Mouse (Mus musculus): ENCODE results near the gene Mrpl54. TPM values are rescaled to one million over a fixed set of nuclear protein-coding genes. Genes with fewer than 3 reads are reported as not detected.

Mrpl54 gene
- polyA plus RNA-seq, 1 experiment from 2014 or later = 130 TPM

GRCm38 (mm10) chr10:81259225-81259884 is 7.4 kb downstream of the Mrpl54 start:
- ATAC-seq = 0 out of 2 replicates have a peak, but pooled peaks have one; percentile 9
- Histone ChIP-seq H3K4me1 (ENCODE audit: control insufficient read depth, insufficient read depth, low read length) (peaks cover 16% of the 10 kb centered on the region), H3K9me3 (replicated peaks; ENCODE audit: control insufficient read depth, low read length, poor library complexity, severe bottlenecking) (0 out of 2 replicates have a peak, but pooled peaks cover 3% of the 10 kb centered on the region), H3K4me3 (ENCODE audit: low read depth, low read length) (no peak overlapping the region), H3K27ac (ENCODE audit: low read length) (no peak overlapping the region), H3K36me3 (ENCODE audit: control insufficient read depth, insufficient read depth, low read length) (0 out of 2 replicates have a peak, but pooled peaks cover 4% of the 10 kb centered on the region), H3K9ac (ENCODE audit: low read depth, low read length) (0 out of 2 replicates have a peak overlapping the region, but pooled peaks have one; percentile 2), H3K4me2 (ENCODE audit: low read length) (peak overlapping the region; percentile 21; the same call in 1 of the 2 replicates), H3K27me3 (ENCODE audit: control insufficient read depth, insufficient read depth, low read depth, low read length) (peaks cover 28% of the 10 kb centered on the region)
- WGBS = 42% methylated on average over 21 of the region's 21 CpGs

- Histone ChIP-seq H3K36me3 (ENCODE audit: control insufficient read depth, insufficient read depth, low read length) (0 out of 2 replicates have a peak, but pooled peaks cover 4% of the 10 kb centered on the region), H3K9ac (ENCODE audit: low read depth, low read length) (peak overlapping the region; percentile 77), H3K4me1 (ENCODE audit: control insufficient read depth, insufficient read depth, low read length) (peaks cover 23% of the 10 kb centered on the region), H3K27me3 (ENCODE audit: control insufficient read depth, insufficient read depth, low read depth, low read length) (peaks cover 28% of the 10 kb centered on the region), H3K9me3 (replicated peaks; ENCODE audit: control insufficient read depth, low read length, poor library complexity, severe bottlenecking) (0 out of 2 replicates have a peak, but pooled peaks cover 3% of the 10 kb centered on the region), H3K27ac (ENCODE audit: low read length) (no peak overlapping the region), H3K4me3 (ENCODE audit: low read depth, low read length) (peak overlapping the region; percentile 65), H3K4me2 (ENCODE audit: low read length) (peak overlapping the region; percentile 91)
- under 1% methylated on average over 62 of the region's 62 CpGs for WGBS
- ATAC-seq = no peak
These were observed 9.3 kb downstream of the Mrpl54 start for GRCm38 (mm10) chr10:81257158-81258039.

GRCm38 (mm10) chr10:81254886-81255285 is 11.8 kb downstream of the Mrpl54 start:
- 56% methylated on average over 1 of the region's 1 CpGs for WGBS

GRCm38 (mm10) chr10:81252424-81253419 is 14.0 kb downstream of the Mrpl54 start, which contains the start of gene Matk:
Gene Matk, plus strand, starts transcription at chr10:81252935.
- WGBS = 7% methylated on average over 43 of the region's 44 CpGs
- Histone ChIP-seq H3K9me3 (replicated peaks; ENCODE audit: control insufficient read depth, low read length, poor library complexity, severe bottlenecking) (no peaks in the 10 kb centered on the region), H3K4me1 (ENCODE audit: control insufficient read depth, insufficient read depth, low read length) (peaks cover 10% of the 10 kb centered on the region), H3K9ac (ENCODE audit: low read depth, low read length) (peak within 1 kb of the TSS; percentile 66), H3K36me3 (ENCODE audit: control insufficient read depth, insufficient read depth, low read length) (peaks cover 3% of the 10 kb centered on the region), H3K27me3 (ENCODE audit: control insufficient read depth, insufficient read depth, low read depth, low read length) (peaks cover 15% of the 10 kb centered on the region), H3K27ac (ENCODE audit: low read length) (peak within 1 kb of the TSS; percentile 65), H3K4me3 (ENCODE audit: low read depth, low read length) (peak within 1 kb of the TSS; percentile 41), H3K4me2 (ENCODE audit: low read length) (peak within 1 kb of the TSS; percentile 76)
- peak; percentile 84 for ATAC-seq

More at GRCm38 (mm10) chr10:81254886-81255285, 11.8 kb downstream of the Mrpl54 start:
- Histone ChIP-seq H3K4me3 (ENCODE audit: low read depth, low read length) (no peak overlapping the region), H3K27ac (ENCODE audit: low read length) (no peak overlapping the region), H3K9ac (ENCODE audit: low read depth, low read length) (no peak overlapping the region), H3K4me1 (ENCODE audit: control insufficient read depth, insufficient read depth, low read length) (peaks cover 22% of the 10 kb centered on the region), H3K9me3 (replicated peaks; ENCODE audit: control insufficient read depth, low read length, poor library complexity, severe bottlenecking) (no peaks in the 10 kb centered on the region), H3K4me2 (ENCODE audit: low read length) (no peak overlapping the region), H3K27me3 (ENCODE audit: control insufficient read depth, insufficient read depth, low read depth, low read length) (peaks cover 29% of the 10 kb centered on the region), H3K36me3 (ENCODE audit: control insufficient read depth, insufficient read depth, low read length) (no peaks in the 10 kb centered on the region)
- ATAC-seq = no peak

- Histone ChIP-seq H3K4me1 (ENCODE audit: control insufficient read depth, insufficient read depth, low read length) (peaks cover 7% of the 10 kb centered on the region), H3K4me2 (ENCODE audit: low read length) (no peak overlapping the region), H3K9me3 (replicated peaks; ENCODE audit: control insufficient read depth, low read length, poor library complexity, severe bottlenecking) (no peaks in the 10 kb centered on the region), H3K27me3 (ENCODE audit: control insufficient read depth, insufficient read depth, low read depth, low read length) (peaks cover 8% of the 10 kb centered on the region), H3K9ac (ENCODE audit: low read depth, low read length) (no peak overlapping the region), H3K4me3 (ENCODE audit: low read depth, low read length) (no peak overlapping the region), H3K36me3 (ENCODE audit: control insufficient read depth, insufficient read depth, low read length) (peaks cover 5% of the 10 kb centered on the region), H3K27ac (ENCODE audit: low read length) (no peak overlapping the region)
- 85% methylated on average over 8 of the region's 8 CpGs for WGBS
- ATAC-seq = no peak
These were observed 17.3 kb downstream of the Mrpl54 start for GRCm38 (mm10) chr10:81249442-81249841.

- peaks cover 6% of the 10 kb centered on the region for H3K36me3 ChIP-seq (ENCODE audit: control insufficient read depth, insufficient read depth, low read length)
- H3K4me1 ChIP-seq (ENCODE audit: control insufficient read depth, insufficient read depth, low read length) = peaks cover 4% of the 10 kb centered on the region
- H3K27me3 ChIP-seq (ENCODE audit: control insufficient read depth, insufficient read depth, low read depth, low read length) = peaks cover 8% of the 10 kb centered on the region
- H3K4me3 ChIP-seq (ENCODE audit: low read depth, low read length) = no peak overlapping the region
- no peak overlapping the region for H3K27ac ChIP-seq (ENCODE audit: low read length)
- WGBS = 94% methylated on average over 2 of the region's 2 CpGs
- no peak overlapping the region for H3K4me2 ChIP-seq (ENCODE audit: low read length)
- ATAC-seq = no peak
- H3K9ac ChIP-seq (ENCODE audit: low read depth, low read length) = no peak overlapping the region
- H3K9me3 ChIP-seq (replicated peaks; ENCODE audit: control insufficient read depth, low read length, poor library complexity, severe bottlenecking) = no peaks in the 10 kb centered on the region
These were observed 18.9 kb downstream of the Mrpl54 start for GRCm38 (mm10) chr10:81247804-81248203.

- ATAC-seq = no peak
- Histone ChIP-seq H3K27me3 (ENCODE audit: control insufficient read depth, insufficient read depth, low read depth, low read length) (0 out of 2 replicates have a peak, but pooled peaks cover 2% of the 10 kb centered on the region), H3K9ac (ENCODE audit: low read depth, low read length) (peak overlapping the region; percentile 34; the same call in 1 of the 2 replicates), H3K9me3 (replicated peaks; ENCODE audit: control insufficient read depth, low read length, poor library complexity, severe bottlenecking) (no peaks in the 10 kb centered on the region), H3K4me1 (ENCODE audit: control insufficient read depth, insufficient read depth, low read length) (no peaks in the 10 kb centered on the region), H3K36me3 (ENCODE audit: control insufficient read depth, insufficient read depth, low read length) (peaks cover 8% of the 10 kb centered on the region), H3K27ac (ENCODE audit: low read length) (no peak overlapping the region), H3K4me3 (ENCODE audit: low read depth, low read length) (no peak overlapping the region), H3K4me2 (ENCODE audit: low read length) (no peak overlapping the region)
- WGBS = 91% methylated on average over 6 of the region's 6 CpGs
These were observed 21.6 kb downstream of the Mrpl54 start for GRCm38 (mm10) chr10:81245166-81245565.

GRCm38 (mm10) chr10:81244595-81244994 is 22.1 kb downstream of the Mrpl54 start:
- ATAC-seq = peak; percentile 66
- H3K4me1 ChIP-seq (ENCODE audit: control insufficient read depth, insufficient read depth, low read length) = no peaks in the 10 kb centered on the region
- 9% methylated on average over 17 of the region's 17 CpGs for WGBS
- 0 out of 2 replicates have a peak, but pooled peaks cover 2% of the 10 kb centered on the region for H3K27me3 ChIP-seq (ENCODE audit: control insufficient read depth, insufficient read depth, low read depth, low read length)
- no peak overlapping the region for H3K4me3 ChIP-seq (ENCODE audit: low read depth, low read length)
- no peaks in the 10 kb centered on the region for H3K9me3 ChIP-seq (replicated peaks; ENCODE audit: control insufficient read depth, low read length, poor library complexity, severe bottlenecking)
- H3K27ac ChIP-seq (ENCODE audit: low read length) = no peak overlapping the region
- H3K36me3 ChIP-seq (ENCODE audit: control insufficient read depth, insufficient read depth, low read length) = peaks cover 8% of the 10 kb centered on the region
- H3K9ac ChIP-seq (ENCODE audit: low read depth, low read length) = peak overlapping the region; percentile 34
- H3K4me2 ChIP-seq (ENCODE audit: low read length) = no peak overlapping the region
